Mouse (Mus musculus): Measurements from ENCODE around the gene Zbtb16.

GRCm38 (mm10) chr9:48768965-48769364 lies 67.1 kb downstream of the Zbtb16 start:
- TF ChIP-seq CTCF (IDR thresholded peaks at IDR 0.05; ENCODE audit: borderline replicate concordance, insufficient read depth, low read length) = no peak
- no peak for TF ChIP-seq POLR2A (IDR thresholded peaks at IDR 0.05; ENCODE audit: low read depth, low read length)
